Mouse (Mus musculus): Measurements from ENCODE around the gene Gm9964.
"Not testable (repeated sequence)": the region's sequence is repeated elsewhere in the genome, so short reads cannot be mapped to it uniquely, and the experiment has no call there.

Gene Gm9964

DNA sequence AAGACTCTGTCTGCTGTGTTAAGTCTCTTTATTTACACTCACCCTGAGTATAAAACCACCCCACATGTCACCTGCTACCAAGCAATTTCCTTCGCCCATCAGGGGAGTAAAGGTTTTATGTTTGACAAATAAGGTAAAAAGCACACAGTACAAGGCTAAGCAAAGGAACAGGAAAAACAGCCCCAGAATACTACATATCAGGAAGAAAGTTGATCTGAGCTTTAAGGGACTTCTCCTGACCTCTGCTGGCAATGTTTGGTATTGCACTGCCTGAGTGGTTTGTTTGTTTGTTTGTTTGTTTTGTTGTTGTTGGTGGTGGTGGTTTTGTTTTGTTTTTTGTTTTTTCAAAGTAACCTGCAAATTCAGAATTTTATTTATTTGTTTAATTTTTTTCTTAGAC is 539 bp downstream of the Gm9964 start:
- DNase-seq = peak; percentile 52 to 81

DNA sequence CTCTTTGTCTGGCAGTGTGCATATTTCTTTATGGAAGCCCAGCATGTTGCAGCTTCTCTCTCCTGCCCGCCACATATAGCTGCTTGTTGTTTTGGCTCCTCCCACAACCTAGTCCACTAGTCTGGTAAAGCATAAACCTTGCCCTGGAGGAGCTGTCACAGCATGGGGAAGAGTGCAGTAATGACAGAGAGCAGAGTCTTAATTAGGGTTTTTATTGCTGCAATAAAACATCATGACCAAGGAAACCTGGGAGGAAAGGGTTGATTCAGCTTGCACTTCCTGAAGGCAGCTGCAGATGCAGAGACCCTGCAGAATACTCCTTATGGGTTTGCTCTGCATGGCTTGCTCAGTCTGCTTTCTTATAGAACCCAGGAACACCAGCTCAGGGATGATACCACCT is 2.7 kb downstream of the Gm9964 start:
- DNase-seq = no peak

DNA sequence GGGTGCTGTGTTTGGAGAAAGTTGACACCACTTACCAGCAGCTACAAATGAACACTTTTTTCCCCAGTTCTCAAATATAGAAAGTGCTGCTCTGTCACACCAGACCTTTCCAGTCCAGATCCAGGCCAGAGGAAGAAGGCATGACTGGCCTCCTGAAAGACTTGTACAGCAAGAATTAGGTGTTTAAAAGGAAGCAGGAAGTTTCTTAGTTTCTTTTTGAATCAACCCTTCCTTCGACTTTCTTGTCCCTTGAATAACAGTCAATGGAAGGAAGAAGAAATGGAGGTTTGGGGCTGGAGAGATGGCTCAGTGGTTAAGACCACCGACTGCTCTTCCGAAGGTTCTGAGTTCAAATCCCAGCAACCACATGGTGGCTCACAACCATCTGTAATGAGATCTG is 3.7 kb downstream of the Gm9964 start:
- no peak for DNase-seq

DNA sequence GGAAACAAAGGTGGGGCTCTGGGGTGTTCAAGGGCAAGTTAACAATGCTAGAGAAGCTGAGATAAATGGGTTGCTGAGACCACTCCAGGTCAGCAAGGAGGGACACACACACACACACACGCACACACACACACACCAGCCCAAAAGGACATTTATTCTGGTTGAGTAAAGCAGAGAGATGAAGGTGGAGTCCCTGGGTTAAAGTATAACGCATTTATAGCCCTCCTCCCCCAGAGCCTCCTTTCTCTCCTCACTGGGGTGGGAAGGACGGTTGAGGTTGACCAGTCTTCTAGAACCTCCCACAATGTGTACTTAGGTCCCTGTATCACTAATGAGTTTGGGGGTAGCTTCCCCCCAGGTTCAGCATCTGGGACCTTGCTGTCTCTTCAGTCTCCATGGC is 4.6 kb downstream of the Gm9964 start:
- DNase-seq = peak; percentile 67 to 82

DNA sequence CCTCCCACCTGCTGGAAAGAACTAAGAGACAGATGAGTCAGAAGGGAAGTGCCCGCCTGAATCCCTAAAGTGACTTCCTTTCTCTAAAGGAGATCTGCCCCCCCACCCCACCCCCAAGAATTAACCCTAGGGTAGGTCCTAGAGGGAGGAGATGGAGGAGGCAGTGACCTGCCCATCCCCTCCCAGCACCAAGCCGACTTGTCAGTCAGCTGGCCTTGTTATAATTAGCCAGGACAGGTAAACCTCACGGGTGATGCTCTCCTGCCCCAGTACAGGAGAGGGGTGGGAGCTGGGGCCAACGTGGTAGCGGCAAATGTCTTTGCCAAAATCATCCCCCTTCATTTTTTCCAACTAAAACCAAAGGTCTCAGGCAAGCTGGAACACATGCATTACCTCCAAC is 5.1 kb downstream of the Gm9964 start:
- no peak for DNase-seq

DNA sequence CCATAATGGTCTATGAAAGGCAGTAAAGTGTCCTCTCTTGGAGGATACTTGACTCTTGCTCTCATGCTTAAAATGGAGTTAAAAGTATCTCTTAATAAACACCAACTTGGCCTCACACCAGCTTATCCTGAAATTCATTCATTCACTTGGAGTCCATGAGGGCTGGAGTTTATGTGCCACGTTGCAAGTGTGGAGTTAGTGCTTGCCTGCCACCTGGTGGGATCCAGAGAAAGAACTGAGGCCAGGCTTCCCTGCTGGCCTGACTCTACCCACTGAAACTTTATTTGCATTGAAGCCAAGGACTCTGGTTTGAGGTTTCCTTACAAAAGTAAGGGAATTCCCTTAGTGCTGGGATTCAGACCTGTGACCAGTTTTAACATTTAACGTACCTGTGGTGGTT is 6.2 kb downstream of the Gm9964 start:
- DNase-seq = peak; percentile 63 to 68

DNA sequence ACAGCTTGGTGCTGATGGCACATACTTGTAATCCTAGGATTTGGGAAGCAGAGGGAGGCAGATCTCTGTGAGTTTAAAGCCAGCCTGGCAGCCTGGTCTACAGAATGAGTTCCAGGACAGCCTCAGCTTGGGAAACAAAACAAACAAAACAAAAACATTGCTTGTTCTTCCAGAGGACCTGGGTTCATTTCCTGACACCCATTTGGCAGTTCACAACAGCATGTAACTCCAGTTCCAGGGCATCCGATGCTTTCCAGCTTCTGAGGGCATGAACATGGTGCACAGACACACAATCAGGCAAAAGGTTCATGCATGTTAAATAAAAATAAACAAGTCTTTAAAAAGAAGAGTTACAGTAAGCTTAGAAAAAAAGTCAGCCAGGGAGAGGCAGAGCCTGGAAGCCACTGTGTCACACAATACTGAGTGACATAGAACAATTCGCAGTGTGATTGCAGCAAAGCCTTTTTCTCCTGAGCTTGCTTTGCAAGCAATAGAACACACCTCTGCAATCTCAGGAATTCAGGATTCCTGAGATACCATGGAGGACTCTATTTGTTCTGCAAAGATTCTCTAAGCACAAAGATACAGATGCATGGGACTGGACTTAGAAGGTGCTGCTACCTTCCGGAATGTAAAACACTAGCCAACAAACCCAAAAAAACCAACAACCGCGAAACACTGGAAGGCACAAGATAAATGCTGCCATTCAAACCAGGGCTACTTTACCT is 7.6 kb downstream of the Gm9964 start:
- no peak for DNase-seq

DNA sequence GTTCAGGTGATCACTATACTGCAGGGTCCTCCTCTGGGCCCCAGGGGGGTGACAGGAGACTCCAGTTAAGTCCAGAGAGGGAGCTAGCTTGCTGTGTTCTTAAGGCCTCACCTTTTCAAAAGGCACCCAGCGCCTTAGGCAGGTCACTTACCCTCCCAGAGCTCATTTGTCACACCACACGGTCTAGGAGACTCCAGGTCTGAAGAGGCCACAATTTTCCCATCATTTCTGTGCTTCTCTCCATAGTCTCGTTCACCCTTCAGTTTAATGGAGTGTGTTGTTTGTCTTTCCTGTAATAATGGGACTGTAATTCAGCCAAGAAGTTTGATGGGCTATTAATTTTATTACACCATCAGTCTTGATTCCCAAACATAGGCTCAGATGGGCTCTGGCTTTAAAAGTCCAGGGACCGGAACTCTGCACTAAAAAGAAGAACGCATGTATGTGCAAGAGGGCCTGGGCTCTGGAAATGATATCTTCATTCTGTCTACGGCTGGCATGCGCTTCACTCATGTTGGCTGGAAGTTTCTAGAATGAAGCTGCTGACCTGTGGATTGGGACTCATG is 8.3 kb downstream of the Gm9964 start:
- no peak for DNase-seq

DNA sequence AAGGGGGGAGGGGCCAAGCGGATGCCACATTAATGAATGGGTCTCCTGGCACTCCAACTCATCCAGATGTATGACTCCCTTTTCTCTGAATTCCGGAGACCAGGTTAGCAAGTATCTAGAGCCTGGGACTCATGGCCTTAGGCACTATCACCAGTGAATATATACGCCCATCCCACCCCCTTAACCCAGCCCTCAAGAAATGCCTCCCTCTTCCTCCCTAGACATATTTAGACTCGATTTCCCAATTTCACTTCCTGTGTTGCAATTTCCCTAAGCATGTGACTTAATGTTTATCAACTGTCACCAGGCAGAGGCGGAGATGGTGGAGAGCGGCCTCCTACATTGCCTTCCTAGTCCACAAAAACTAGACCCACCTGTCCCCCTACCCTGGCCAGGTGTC is 9.3 kb downstream of the Gm9964 start:
- DNase-seq = no peak

DNA sequence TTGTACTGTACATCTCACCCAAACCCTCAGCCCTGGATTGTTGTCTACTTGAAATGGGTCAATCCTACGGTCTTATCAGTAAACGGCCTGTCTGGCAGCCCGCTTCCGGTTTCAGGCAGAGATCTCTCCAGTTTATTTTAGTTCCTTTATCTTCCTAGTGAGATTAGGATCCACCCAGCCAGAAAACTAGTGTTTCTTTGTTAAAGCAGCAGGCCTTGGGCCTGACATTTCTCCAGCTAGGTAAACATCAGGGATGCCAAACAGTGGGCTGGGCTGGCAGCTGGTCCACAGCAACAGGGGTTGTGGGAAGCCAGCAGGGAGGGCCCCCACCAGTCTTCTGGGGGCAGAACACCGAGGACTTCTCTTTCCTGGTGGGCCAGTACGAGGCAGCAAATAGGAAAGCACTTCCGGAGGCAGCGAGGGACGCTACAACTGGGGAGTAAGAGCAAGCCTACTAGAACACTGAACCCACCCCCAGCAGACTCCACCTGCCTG is 10.4 kb downstream of the Gm9964 start:
- no peak for DNase-seq

DNA sequence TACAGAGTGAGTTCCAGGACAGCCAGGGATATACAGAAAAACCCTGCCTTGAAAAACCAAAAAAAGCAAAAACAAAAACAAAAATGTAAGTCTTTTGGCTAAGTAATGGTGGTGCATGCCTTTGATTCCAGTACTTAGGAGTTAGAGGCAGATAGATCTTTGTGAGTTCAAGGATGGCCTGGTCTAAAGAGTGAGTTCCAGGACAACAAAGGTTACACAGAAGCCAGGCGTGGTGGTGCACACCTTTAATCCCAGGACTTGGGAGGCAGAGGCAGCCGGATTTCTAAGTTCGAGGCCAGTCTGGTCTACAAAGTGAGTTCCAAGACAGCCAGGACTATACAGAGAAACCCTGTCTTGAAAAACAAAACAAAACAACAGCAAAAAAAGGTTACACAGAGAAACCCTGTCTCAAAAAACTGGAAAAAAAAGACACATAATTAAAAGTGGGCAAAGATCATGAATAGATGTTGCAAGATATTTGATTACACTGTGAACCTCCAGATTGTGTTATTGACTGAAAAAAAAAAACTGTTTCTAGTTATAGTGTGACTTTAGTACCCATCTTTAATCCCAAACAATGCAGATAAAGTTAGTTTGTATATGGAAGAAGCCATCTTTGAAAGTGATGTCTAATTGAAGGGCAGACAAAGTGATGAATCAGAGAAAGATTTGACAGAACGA is 13.2 kb downstream of the Gm9964 start:
- DNase-seq = no peak

DNA sequence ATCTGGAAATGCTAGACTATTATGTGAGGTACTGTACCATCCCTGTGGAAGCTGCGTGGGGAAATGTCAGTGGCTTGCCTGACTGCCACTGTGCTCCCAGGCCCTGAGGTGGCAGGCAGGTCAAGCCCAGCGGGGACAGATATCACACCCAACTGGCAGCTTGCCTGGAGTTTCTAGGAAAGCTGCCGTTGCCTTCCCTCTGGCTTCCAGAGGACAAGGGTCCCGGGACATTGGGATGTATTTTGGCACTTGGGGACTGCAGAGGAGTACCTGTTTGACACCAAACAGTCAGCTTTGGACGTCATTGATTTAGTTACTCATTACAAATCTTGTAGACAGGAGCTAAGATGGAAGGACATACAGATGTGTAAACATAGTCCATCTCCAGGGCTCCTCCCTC is 15.3 kb downstream of the Gm9964 start:
- peak; percentile 43 to 48 for DNase-seq

DNA sequence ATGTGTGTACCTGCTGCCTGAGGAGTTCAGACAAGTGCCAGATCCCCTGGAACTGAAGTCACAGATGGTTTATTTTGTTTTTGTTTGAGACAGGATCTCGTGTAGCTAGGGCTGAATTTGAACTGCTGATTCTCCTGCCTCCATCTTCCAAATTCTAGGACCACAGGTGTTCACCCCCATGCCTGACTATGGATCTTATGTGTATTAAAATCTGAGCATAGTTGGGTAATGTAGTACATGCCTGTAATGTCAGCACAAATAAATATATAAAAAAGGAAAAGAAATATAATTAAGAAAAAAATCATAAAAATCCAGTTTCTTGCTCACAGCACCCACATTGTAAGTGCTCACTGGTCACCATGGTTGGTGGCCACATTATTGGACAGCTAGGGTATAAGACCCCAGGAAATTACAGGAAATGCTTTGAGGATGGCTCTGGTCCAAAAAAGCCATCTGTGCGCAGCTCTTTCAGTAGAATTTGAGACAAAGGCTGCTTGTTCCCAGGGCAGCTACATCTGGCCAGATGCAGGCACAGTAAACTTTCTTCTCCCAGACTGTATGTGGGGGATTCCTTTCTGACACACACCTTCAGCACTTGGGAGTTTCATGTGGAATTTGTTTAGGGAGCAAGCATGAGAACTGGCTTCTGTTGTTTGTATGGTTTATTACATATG is 16.8 kb downstream of the Gm9964 start:
- DNase-seq = no peak

DNA sequence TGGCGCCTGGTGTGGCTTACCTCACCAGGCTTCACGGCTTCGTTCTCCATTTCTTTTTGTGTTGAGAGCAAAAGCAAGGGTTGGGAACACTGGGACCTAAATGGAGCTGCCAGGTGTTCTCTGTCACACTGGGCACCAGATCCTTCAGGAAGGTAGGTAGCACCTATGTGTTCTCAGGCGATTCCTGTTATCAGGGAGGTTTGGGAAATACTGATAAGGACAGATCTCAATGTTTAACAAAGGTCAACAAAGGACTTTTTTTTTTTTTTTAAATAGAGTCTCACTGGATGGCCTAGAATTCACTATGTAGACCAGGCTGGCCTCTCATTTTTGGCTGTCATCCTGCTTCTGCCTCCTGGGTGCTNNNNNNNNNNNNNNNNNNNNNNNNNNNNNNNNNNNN is 22.9 kb downstream of the Gm9964 start:
- DNase-seq = no peak

DNA sequence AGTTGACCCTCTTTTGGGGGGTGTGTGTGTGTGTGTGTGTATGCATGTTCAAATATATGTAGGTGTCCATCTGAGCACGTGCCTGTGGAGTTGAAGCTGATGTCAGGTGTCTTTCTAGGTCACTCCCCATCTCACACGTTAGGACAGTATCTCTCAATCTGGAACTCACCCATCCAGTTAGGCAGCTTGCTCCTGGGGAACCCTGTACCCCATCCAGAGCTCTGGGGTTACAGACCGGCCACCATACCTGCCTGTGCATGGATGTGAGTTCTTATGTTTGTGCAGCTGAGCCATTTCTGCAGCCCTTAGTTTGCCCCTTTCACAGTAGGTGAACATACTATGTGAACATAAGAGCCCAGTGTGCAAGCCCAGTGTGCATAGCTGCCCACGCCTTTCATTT is 23.7 kb downstream of the Gm9964 start:
- DNase-seq = no peak

DNA sequence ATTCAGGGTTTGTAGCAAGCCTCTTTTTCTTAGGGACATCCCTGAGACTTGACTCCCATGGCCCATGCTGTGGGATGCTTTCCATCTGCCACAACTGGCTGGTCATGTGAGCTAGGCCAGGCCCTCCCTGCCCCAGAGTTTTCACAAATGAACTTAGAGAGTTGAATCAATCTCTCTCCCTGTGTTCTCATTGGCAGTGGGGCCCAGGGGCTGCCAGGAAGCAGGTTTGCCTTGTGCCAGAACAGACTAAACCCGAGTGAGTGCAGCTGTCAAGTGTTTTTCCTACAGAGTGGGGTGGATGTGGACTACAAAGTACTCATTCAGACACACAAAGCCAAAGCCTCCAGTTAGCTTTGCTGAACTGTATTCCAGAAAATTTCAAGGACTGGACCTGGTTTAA is 29.5 kb downstream of the Gm9964 start:
- DNase-seq = peak in 1 of 2 experiments; percentile 53

DNA sequence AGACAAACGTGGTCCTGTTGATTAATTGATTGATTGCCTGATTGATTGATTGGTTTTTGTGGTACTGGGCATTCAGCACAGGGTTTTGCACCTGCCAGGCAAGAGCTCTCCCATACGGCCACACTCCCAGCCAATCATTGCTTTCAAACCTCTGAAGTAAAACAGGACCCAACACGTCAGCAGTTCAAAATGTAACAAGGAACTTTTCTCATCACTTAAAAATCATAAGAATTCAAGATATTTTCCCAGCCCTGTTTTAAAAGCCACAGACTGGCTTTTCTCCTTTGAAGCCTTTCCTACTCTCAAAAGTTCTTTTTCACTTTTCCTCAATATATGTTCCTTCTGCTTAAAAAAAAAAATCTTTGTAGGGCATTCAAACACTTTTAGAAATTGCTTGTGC is 32.3 kb downstream of the Gm9964 start:
- no peak for DNase-seq

DNA sequence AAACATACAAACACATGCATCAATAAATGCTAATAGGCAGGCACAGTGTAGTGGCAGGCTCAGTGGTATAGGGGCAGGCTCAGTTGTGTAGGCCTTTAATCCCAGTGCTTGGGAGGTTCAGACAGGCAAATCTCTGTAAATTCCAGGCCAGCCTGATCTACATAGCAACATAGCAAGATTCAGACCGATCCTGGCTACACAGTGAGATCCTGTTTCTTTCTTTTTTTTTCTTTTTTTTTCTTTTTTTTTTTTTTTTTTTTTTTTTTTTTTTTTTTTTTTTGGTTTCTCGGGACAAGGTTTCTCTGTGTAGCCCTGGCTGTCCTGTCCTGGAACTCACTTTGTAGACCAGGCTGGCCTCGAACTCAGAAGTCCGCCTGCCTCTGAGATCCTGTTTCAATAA is 36.6 kb downstream of the Gm9964 start:
- DNase-seq = not testable (repeated sequence)

DNA sequence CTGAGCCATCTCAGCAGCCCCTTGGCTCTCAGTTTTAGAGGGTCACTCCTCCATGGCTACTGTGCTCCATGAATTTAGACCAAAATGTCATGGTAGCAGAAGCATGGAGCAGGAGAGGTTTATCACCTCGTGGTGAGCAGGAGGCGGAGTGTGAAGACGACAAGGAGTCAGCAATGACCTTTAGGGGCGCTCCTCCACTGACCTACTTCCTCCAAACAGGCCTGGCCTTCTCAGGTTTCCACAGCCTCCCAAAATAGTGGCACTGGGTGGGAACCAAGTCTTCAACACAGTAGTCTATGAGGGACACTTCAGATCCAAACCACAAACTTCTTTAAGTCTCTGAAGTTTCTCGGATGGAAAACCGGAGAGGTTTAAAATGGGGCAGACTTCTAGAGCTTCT is 38.0 kb downstream of the Gm9964 start:
- DNase-seq = no peak

DNA sequence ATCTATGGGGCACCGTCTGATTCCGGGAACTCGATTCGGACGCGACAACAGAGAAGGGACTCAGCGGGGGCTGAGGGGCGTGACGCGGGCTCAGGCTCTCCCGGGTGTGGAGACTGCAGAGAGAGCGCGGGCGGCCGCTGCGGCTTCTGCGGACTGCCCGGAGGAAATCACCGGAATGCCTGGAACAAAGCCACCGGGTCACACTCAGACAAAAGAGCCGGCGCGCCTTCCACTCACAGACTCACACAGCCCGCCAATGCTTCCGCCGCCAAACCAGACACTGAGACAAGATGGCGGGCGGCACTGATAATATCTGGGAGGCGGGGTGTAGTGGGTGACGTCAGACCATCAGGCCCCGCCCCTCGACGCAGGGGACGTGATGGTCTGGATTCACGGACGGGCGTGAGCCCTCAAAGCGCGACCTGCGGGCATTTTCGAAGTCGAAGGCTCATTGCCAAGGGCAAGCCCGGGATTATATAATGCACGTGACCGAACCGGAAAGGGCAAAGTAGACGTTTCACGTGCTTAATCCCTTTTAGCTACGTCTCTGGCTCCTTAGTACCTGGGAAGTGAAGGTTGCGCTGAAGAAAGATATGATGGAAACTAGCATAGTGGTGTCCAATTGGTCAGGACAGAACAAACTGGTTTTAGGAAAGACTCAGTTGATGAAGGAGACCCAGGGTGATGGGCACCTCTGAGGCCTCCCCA is 42.2 kb downstream of the Gm9964 start, which contains the start of gene Wsb1:
Gene Wsb1 (minus strand): TSS at position 281 of the 708 bp plus-strand sequence.
- DNase-seq = peak; percentile 95

DNA sequence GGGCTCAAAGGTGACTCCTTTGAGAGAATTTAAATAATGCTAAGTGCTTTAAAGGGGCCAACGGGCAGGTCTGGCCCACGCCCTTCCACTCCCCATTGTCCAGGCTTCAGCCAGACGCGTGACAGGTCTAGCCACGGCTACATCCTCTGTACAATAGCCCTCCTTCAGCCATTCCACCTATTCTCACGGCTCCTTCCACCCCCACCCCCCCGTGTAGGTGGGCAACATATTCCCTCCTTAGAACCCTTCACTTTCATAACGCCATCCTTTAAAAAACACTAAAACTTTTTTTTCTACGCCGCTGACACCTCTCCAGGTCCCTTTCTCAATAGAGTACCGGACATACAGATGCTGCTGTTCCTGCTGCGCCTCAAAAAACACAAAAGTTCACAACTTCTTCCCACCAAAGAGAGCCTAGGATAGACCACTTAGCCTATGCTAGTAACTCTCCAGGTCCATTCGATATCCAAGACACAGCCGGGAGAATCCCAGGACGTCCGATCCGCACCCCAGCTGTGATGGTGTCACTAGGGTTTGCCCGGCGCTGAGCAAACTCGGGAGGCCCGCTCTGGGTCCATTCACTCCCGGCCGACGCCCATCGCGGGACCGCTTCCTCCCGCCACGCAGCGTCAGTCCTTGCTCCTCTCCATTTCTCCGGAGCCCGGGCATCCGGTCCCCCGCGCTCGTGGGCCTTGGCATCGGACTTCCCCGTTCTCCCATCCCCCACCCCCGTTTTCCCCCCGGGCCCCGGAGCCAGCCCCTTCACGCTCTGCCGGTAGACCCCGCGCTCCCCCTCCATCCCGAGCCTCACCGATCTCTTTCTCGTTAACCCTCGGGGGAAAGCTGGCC is 42.9 kb downstream of the Gm9964 start:
- DNase-seq = peak; percentile 57 to 76

Data from kidney, postnatal 25 days (tissue).